Mouse (Mus musculus): ENCODE measurements at regions not wholly inside any gene's neighbourhood (a gene's known extent, or its start where the extent isn't known, plus 50 kb on each side); places are given as distances from the start of the nearest gene placed in this dataset.
"Not testable (repeated sequence)": the region's sequence is repeated elsewhere in the genome, so short reads cannot be mapped to it uniquely, and the experiment has no call there.

GRCm38 (mm10) chr6:109814990-109815389, 830.4 kb upstream of the Grm7 start:
- TF ChIP-seq POLR2A (IDR thresholded peaks at IDR 0.05; ENCODE audit: borderline replicate concordance, extremely low read depth, insufficient read depth, insufficient read length, poor library complexity, severe bottlenecking) (no peak), CTCF (IDR thresholded peaks at IDR 0.05; ENCODE audit: borderline replicate concordance, extremely low read depth, insufficient read depth, insufficient read length) (no peak)
- DNase-seq (ENCODE audit: low read depth): no peak

- TF ChIP-seq CTCF (IDR thresholded peaks at IDR 0.05; ENCODE audit: borderline replicate concordance, extremely low read depth, insufficient read depth, insufficient read length): no peak
- no peak for TF ChIP-seq POLR2A (IDR thresholded peaks at IDR 0.05; ENCODE audit: borderline replicate concordance, extremely low read depth, insufficient read depth, insufficient read length, poor library complexity, severe bottlenecking)
- no peak for DNase-seq (ENCODE audit: low read depth)
Observed at GRCm38 (mm10) chr6:109848313-109848712, 797.1 kb upstream of the Grm7 start.

GRCm38 (mm10) chr6:109855806-109856205, 789.6 kb upstream of the Grm7 start:
- TF ChIP-seq POLR2A (IDR thresholded peaks at IDR 0.05; ENCODE audit: borderline replicate concordance, extremely low read depth, insufficient read depth, insufficient read length, poor library complexity, severe bottlenecking): no peak
- no peak for TF ChIP-seq CTCF (IDR thresholded peaks at IDR 0.05; ENCODE audit: borderline replicate concordance, extremely low read depth, insufficient read depth, insufficient read length)
- peak; percentile 7 for DNase-seq (ENCODE audit: low read depth)

GRCm38 (mm10) chr6:109863411-109863810, 782.0 kb upstream of the Grm7 start:
- no peak for DNase-seq (ENCODE audit: low read depth)
- TF ChIP-seq POLR2A (IDR thresholded peaks at IDR 0.05; ENCODE audit: borderline replicate concordance, extremely low read depth, insufficient read depth, insufficient read length, poor library complexity, severe bottlenecking) (no peak), CTCF (IDR thresholded peaks at IDR 0.05; ENCODE audit: borderline replicate concordance, extremely low read depth, insufficient read depth, insufficient read length) (no peak)

GRCm38 (mm10) chr6:109874187-109874586, 771.2 kb upstream of the Grm7 start:
- TF ChIP-seq CTCF (IDR thresholded peaks at IDR 0.05; ENCODE audit: borderline replicate concordance, extremely low read depth, insufficient read depth, insufficient read length) (no peak), POLR2A (IDR thresholded peaks at IDR 0.05; ENCODE audit: borderline replicate concordance, extremely low read depth, insufficient read depth, insufficient read length, poor library complexity, severe bottlenecking) (no peak)
- peak; percentile 25 for DNase-seq (ENCODE audit: low read depth)

- no peak for TF ChIP-seq POLR2A (IDR thresholded peaks at IDR 0.05; ENCODE audit: borderline replicate concordance, extremely low read depth, insufficient read depth, insufficient read length, poor library complexity, severe bottlenecking)
- no peak for TF ChIP-seq CTCF (IDR thresholded peaks at IDR 0.05; ENCODE audit: borderline replicate concordance, extremely low read depth, insufficient read depth, insufficient read length)
- DNase-seq (ENCODE audit: low read depth): no peak
Observed at GRCm38 (mm10) chr6:109874625-109875040, 770.7 kb upstream of the Grm7 start.

- DNase-seq (ENCODE audit: low read depth): not testable (repeated sequence)
Observed at GRCm38 (mm10) chr6:109875548-109875947, 769.8 kb upstream of the Grm7 start.

GRCm38 (mm10) chr6:109879145-109879544, 766.2 kb upstream of the Grm7 start:
- TF ChIP-seq POLR2A (IDR thresholded peaks at IDR 0.05; ENCODE audit: borderline replicate concordance, extremely low read depth, insufficient read depth, insufficient read length, poor library complexity, severe bottlenecking): no peak
- TF ChIP-seq CTCF (IDR thresholded peaks at IDR 0.05; ENCODE audit: borderline replicate concordance, extremely low read depth, insufficient read depth, insufficient read length): no peak
- DNase-seq (ENCODE audit: low read depth): peak; percentile 9

GRCm38 (mm10) chr6:109923780-109924179, 721.6 kb upstream of the Grm7 start:
- no peak for TF ChIP-seq CTCF (IDR thresholded peaks at IDR 0.05; ENCODE audit: borderline replicate concordance, extremely low read depth, insufficient read depth, insufficient read length)
- no peak for TF ChIP-seq POLR2A (IDR thresholded peaks at IDR 0.05; ENCODE audit: borderline replicate concordance, extremely low read depth, insufficient read depth, insufficient read length, poor library complexity, severe bottlenecking)
- no peak for DNase-seq (ENCODE audit: low read depth)

- DNase-seq (ENCODE audit: low read depth): peak; percentile 44
- no peak for TF ChIP-seq CTCF (IDR thresholded peaks at IDR 0.05; ENCODE audit: borderline replicate concordance, extremely low read depth, insufficient read depth, insufficient read length)
- TF ChIP-seq POLR2A (IDR thresholded peaks at IDR 0.05; ENCODE audit: borderline replicate concordance, extremely low read depth, insufficient read depth, insufficient read length, poor library complexity, severe bottlenecking): no peak
Observed at GRCm38 (mm10) chr6:109948491-109948890, 696.9 kb upstream of the Grm7 start.

- TF ChIP-seq POLR2A (IDR thresholded peaks at IDR 0.05; ENCODE audit: borderline replicate concordance, extremely low read depth, insufficient read depth, insufficient read length, poor library complexity, severe bottlenecking) (no peak), CTCF (IDR thresholded peaks at IDR 0.05; ENCODE audit: borderline replicate concordance, extremely low read depth, insufficient read depth, insufficient read length) (no peak)
- peak; percentile 58 for DNase-seq (ENCODE audit: low read depth)
Observed at GRCm38 (mm10) chr6:109948928-109949327, 696.5 kb upstream of the Grm7 start.

- not testable (repeated sequence) for DNase-seq (ENCODE audit: low read depth)
Observed at GRCm38 (mm10) chr6:109957901-109958300, 687.5 kb upstream of the Grm7 start.
